ENCODE assay signal across 18 mouse cellular contexts in genomic region chr6:122469030-122469640, GRCm38 (mm10). TPM values are rescaled to one million over a fixed set of nuclear protein-coding genes. Genes with fewer than 3 reads are reported as not detected.
A peak's percentile ranks its signal among the peaks of the same experiment; 100 is the strongest.
DNase-seq lines count a peak whose midpoint lies in the region; ATAC-seq and TF ChIP-seq lines count a peak whose summit lies in the region.
"Had no signal": no experiment of that assay in that cellular context is flagged by ENCODE, and none has a peak within 500 bp of the region (broad histone marks: within the 10 kb centered on the region; RNA-seq: fewer than 3 reads in every experiment).

No protein-coding gene starts in this region.

- H3K36me3 ChIP-seq in ES-Bruce4 (ENCODE audit: control insufficient read depth, insufficient read depth, low read length, poor library complexity, severe bottlenecking) (peaks cover 7% of the 10 kb centered on the region), ES-E14 (ENCODE audit: control insufficient read depth, insufficient read depth, low read length, poor library complexity, severe bottlenecking) (peaks cover 3% of the 10 kb centered on the region; the same call in 1 of the 2 replicates)
- H3K36me3 ChIP-seq in liver, embryonic 15.5 days (replicated peaks) = no peaks in the 10 kb centered on the region
- H3K36me3 ChIP-seq in kidney, embryonic 16.5 days (ENCODE audit: insufficient read depth, low read length) = peaks cover 20% of the 10 kb centered on the region; the same call in 1 of the 2 replicates
- peaks cover 57% of the 10 kb centered on the region for H3K36me3 ChIP-seq in neural tube, embryonic 15.5 days

- in situ Hi-C loops in ES-E14 (cut with MboI; ENCODE audit: low sequenced_read_pairs in 2 of 2, unreplicated experiment in 2 of 2) = no loop called here

- TF ChIP-seq CTCF in ES-Bruce4 (IDR thresholded peaks at IDR 0.05; ENCODE audit: low read depth, low read length) = no peak

- no peaks in the 10 kb centered on the region for H3K27me3 ChIP-seq in ES-Bruce4 (ENCODE audit: control insufficient read depth, insufficient read depth, low read length, poor library complexity, severe bottlenecking)
- no peaks in the 10 kb centered on the region for H3K27me3 ChIP-seq in liver, embryonic 15.5 days
- H3K27me3 ChIP-seq in kidney, embryonic 16.5 days (ENCODE audit: insufficient read depth, low read length) = no peaks in the 10 kb centered on the region
- no peaks in the 10 kb centered on the region for H3K27me3 ChIP-seq in neural tube, embryonic 15.5 days (replicated peaks)

- DNase-seq in ES-E14 (ENCODE audit: low read depth, low spot score) (no peak), ZHBTc4 (ENCODE audit: low read depth, low spot score) (peak; percentile 94)
- no peak for DNase-seq in lung, postnatal 10 days
- DNase-seq: adrenal gland, postnatal 25 days; cerebellum, adult 11-12 months; gastrocnemius, postnatal 36 days; kidney, adult 9 months; kidney, postnatal 4 days; lung, postnatal 14 days had no signal

- H3K9me3 ChIP-seq in ES-Bruce4 (replicated peaks; ENCODE audit: control insufficient read depth, insufficient read depth, low read length, poor library complexity, severe bottlenecking) (peaks cover 3% of the 10 kb centered on the region), ES-E14 (ENCODE audit: control insufficient read depth, insufficient read depth, low read depth, low read length) (no peaks in the 10 kb centered on the region)
- no peaks in the 10 kb centered on the region for H3K9me3 ChIP-seq in liver, embryonic 15.5 days (replicated peaks)
- H3K9me3 ChIP-seq in kidney, embryonic 16.5 days (ENCODE audit: low read length) = no peaks in the 10 kb centered on the region
- no peaks in the 10 kb centered on the region for H3K9me3 ChIP-seq in neural tube, embryonic 15.5 days (replicated peaks)
- H3K9me3 ChIP-seq: hindbrain, embryonic 10.5 days; limb, embryonic 10.5 days had no signal

- 72% methylated on average over 15 of the region's 15 CpGs for whole genome bisulfite sequencing in liver, embryonic 15.5 days (ENCODE audit: insufficient replicate concordance)
- WGBS in kidney, embryonic 16.5 days = 91% methylated on average over 15 of the region's 15 CpGs
- WGBS in neural tube, embryonic 15.5 days = 92% methylated on average over 15 of the region's 15 CpGs

- TF ChIP-seq EP300 in ES-Bruce4 (IDR thresholded peaks at IDR 0.05; ENCODE audit: insufficient read depth, low read depth, low read length) = peak; percentile 70; the same call in 1 of the 2 replicates

- 0 out of 2 replicates have a peak, but pooled peaks have one; percentile 25 for ATAC-seq in liver, embryonic 15.5 days (ENCODE audit: insufficient read depth)
- no peak for ATAC-seq in kidney, embryonic 16.5 days (ENCODE audit: low FRiP score, low TSS enrichment)
- no peak for ATAC-seq in neural tube, embryonic 15.5 days (ENCODE audit: low FRiP score)
- ATAC-seq: forebrain, embryonic 16.5 days had no signal

- H3K4me2 ChIP-seq in liver, embryonic 15.5 days = no peak overlapping the region
- H3K4me2 ChIP-seq in kidney, embryonic 16.5 days (replicated peaks; ENCODE audit: low read depth, low read length) = no peak overlapping the region
- H3K4me2 ChIP-seq in neural tube, embryonic 15.5 days = no peak overlapping the region

- no peak overlapping the region for H3K4me3 ChIP-seq in ES-Bruce4 (ENCODE audit: low read depth, low read length)
- no peak overlapping the region for H3K4me3 ChIP-seq in ES-E14 (ENCODE audit: insufficient read depth in 1 of 2, low read depth in 1 of 2, low read length in 2 of 2, poor library complexity in 1 of 2, severe bottlenecking in 1 of 2)
- no peak overlapping the region for H3K4me3 ChIP-seq in liver, embryonic 15.5 days (replicated peaks)
- H3K4me3 ChIP-seq in kidney, embryonic 16.5 days (ENCODE audit: low read length) = no peak overlapping the region
- no peak overlapping the region for H3K4me3 ChIP-seq in neural tube, embryonic 15.5 days (replicated peaks)
- H3K4me3 ChIP-seq: erythroblast, embryonic 14.5 days; hindbrain, embryonic 10.5 days; limb, embryonic 10.5 days; megakaryocyte, embryonic 14.5 days had no signal

- H3K4me1 ChIP-seq in ES-Bruce4 (ENCODE audit: control insufficient read depth, insufficient read depth, low read length) = peaks cover 5% of the 10 kb centered on the region
- H3K4me1 ChIP-seq in ES-E14 (ENCODE audit: control insufficient read depth in 2 of 2, insufficient read depth in 2 of 2, low read length in 2 of 2, poor library complexity in 1 of 2) = peaks cover 10 to 25% of the 10 kb centered on the region in 2 experiments; a peak in 3 of 4 replicates
- H3K4me1 ChIP-seq in liver, embryonic 15.5 days (replicated peaks) = no peaks in the 10 kb centered on the region; the same call in 1 of the 2 replicates
- no peaks in the 10 kb centered on the region for H3K4me1 ChIP-seq in kidney, embryonic 16.5 days (ENCODE audit: insufficient read depth, low read length)
- H3K4me1 ChIP-seq in neural tube, embryonic 15.5 days = no peaks in the 10 kb centered on the region
- H3K4me1 ChIP-seq: hindbrain, embryonic 10.5 days; limb, embryonic 10.5 days had no signal

- peak overlapping the region; percentile 30 for H3K27ac ChIP-seq in ES-Bruce4 (ENCODE audit: insufficient read depth, low read length)
- peak overlapping the region; percentile 90 for H3K27ac ChIP-seq in ES-E14 (ENCODE audit: insufficient read depth, low read depth, low read length, poor library complexity, severe bottlenecking)
- H3K27ac ChIP-seq in liver, embryonic 15.5 days (replicated peaks) = no peak overlapping the region
- H3K27ac ChIP-seq in kidney, embryonic 16.5 days (ENCODE audit: low read length) = no peak overlapping the region
- H3K27ac ChIP-seq in neural tube, embryonic 15.5 days (replicated peaks) = no peak overlapping the region
- H3K27ac ChIP-seq: hindbrain, embryonic 10.5 days; limb, embryonic 10.5 days had no signal

- TF ChIP-seq POLR2A in ES-Bruce4 (IDR thresholded peaks at IDR 0.05; ENCODE audit: insufficient read depth, low read length) = no peak

- H3K9ac ChIP-seq in ES-Bruce4 (ENCODE audit: low read depth, poor library complexity, severe bottlenecking) (no peak overlapping the region; the same call in 1 of the 2 replicates), ES-E14 (ENCODE audit: insufficient read depth, low read depth, low read length, poor library complexity, severe bottlenecking) (peak overlapping the region; percentile 57)
- H3K9ac ChIP-seq in liver, embryonic 15.5 days = no peak overlapping the region
- H3K9ac ChIP-seq in kidney, embryonic 16.5 days (replicated peaks; ENCODE audit: low read length) = no peak overlapping the region
- no peak overlapping the region for H3K9ac ChIP-seq in neural tube, embryonic 15.5 days (replicated peaks)

TF ChIP-seq in ES-E14, 5 proteins besides CTCF, POLR2A, EP300 and RAD21:
- TF ChIP-seq CHD2 (IDR thresholded peaks at IDR 0.05; ENCODE audit: low read depth, low read length) (0 out of 2 replicates have a peak, but pooled peaks have one; percentile 21), HCFC1 (IDR thresholded peaks at IDR 0.05; ENCODE audit: borderline replicate concordance, insufficient read depth, low read length) (no peak), ZC3H11A (IDR thresholded peaks at IDR 0.05; ENCODE audit: borderline replicate concordance, low read depth, low read length) (no peak), ZNF384 (IDR thresholded peaks at IDR 0.05; ENCODE audit: low read depth, low read length) (no peak)

RNA-seq across cellular contexts. Expression of gene Rimklb, which starts 29.4 kb away (rescaled TPM):
- polyA plus RNA-seq in ES-Bruce4 (2011; ENCODE audit: insufficient read depth, insufficient read length, low read depth, missing spikeins) = 81.4 and 87.4 TPM in 2 replicates
- total RNA-seq in ES-E14 (2012; rRNA removed) = 36.3 and 54.4 TPM in 2 replicates
- 0.26 and 0.41 TPM in 2 replicates for polyA plus RNA-seq in liver, embryonic 15.5 days (2015; fragmentation: Nextera tagmentation; extraction: Ambion mirVana)
- 13.8 and 14.8 TPM in 2 replicates for polyA plus RNA-seq in kidney, embryonic 16.5 days (2015; fragmentation: Nextera tagmentation; extraction: Ambion mirVana)
- polyA plus RNA-seq in neural tube, embryonic 15.5 days (2015; fragmentation: Nextera tagmentation; extraction: Ambion mirVana) = 84.9 and 103 TPM in 2 replicates
- polyA plus RNA-seq: erythroblast, embryonic 14.5 days had no signal

RNA-seq across cellular contexts. Expression of gene Mfap5, which starts 36.5 kb away (rescaled TPM):
- 3.6 and 3.8 TPM in 2 replicates for polyA plus RNA-seq in ES-Bruce4 (2011; ENCODE audit: insufficient read depth, insufficient read length, low read depth, missing spikeins)
- total RNA-seq in ES-E14 (2012; rRNA removed) = 7.1 and 8.7 TPM in 2 replicates
- polyA plus RNA-seq in liver, embryonic 15.5 days (2015; fragmentation: Nextera tagmentation; extraction: Ambion mirVana) = 0.84 and 0.86 TPM in 2 replicates
- 26.5 and 28.0 TPM in 2 replicates for polyA plus RNA-seq in kidney, embryonic 16.5 days (2015; fragmentation: Nextera tagmentation; extraction: Ambion mirVana)
- polyA plus RNA-seq in neural tube, embryonic 15.5 days (2015; fragmentation: Nextera tagmentation; extraction: Ambion mirVana) = 10.0 and 11.3 TPM in 2 replicates
- polyA plus RNA-seq: erythroblast, embryonic 14.5 days had no signal

Comparison
In these comparisons a context has a peak if more than half of its experiments do, and no peak if none do; other contexts are left out.
1. H3K27ac ChIP-seq: peak in ES-Bruce4 (single experiment) and ES-E14 (single experiment); none in liver, embryonic 15.5 days (single experiment), kidney, embryonic 16.5 days (single experiment) and neural tube, embryonic 15.5 days (single experiment).
2. RNA of gene Rimklb, which starts 29.4 kb away (polyA plus RNA-seq): 84.9 to 103 TPM in neural tube, embryonic 15.5 days, 81.4 to 87.4 TPM in ES-Bruce4 and 13.8 to 14.8 TPM in kidney, embryonic 16.5 days; 0.26 to 0.41 TPM in liver, embryonic 15.5 days; every median in the first group is over 10 times any median in the second.